Mouse (Mus musculus) mesoderm, embryonic 11.5 days (tissue): ENCODE measurements at regions not wholly inside any gene's neighbourhood (a gene's known extent, or its start where the extent isn't known, plus 50 kb on each side); places are given as distances from the start of the nearest gene placed in this dataset.

Experiments used
- DNase-seq: peaks from one replicate; pipeline ENCODE4 v3.0.0-alpha.2; 2012; ENCODE audit warnings: low read depth, low spot score

DNA sequence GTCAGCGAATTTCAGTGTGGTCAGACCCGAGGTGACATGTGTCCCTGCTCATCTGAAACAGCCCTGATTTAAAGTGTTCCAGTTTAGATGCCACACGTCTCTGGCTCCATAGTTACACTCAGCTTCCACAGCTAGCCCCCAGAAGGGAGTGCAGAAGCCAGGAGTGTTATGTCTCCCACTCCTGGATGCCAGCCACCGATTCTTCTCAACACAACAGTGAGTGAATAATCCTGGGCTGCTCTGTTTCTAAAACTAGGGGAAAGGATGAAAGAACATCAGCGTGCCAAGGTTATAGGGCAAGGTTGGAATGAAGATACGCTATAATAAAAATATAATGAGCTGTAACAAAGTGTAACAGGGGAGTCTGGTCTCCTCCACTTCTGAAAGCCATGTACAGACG is 51.5 kb upstream of the Stmnd1 start:
- no peak for DNase-seq

DNA sequence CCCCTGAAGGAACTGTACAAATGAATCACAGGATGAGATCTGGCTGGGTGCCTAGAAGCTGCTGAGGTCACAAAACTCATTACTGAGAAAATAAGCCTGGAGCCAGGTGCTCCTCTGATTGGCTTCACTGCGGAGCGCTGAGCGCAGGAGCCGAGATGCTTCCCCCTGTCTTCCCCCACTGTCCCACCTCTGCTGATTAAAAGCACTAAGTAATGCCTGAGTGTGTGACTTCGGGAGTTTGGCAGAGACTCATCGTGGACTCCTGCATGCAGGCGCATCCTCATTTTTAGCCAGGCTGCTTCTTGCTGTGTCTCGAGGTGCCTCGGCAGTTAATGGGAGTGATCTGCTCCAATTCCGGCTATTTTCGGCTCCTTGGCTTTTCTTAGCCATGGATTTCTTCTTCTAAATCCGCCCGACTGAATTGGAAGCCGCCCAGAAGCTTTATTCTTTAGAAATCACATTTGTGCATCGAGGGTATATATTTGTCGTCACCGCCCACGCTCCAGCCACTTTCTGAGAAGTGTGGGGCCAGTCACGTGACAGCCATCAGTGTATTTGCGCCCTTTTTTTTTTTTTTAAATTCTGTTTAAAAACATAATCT is 55.3 kb upstream of the Stmnd1 start:
- peak; percentile 18 for DNase-seq

DNA sequence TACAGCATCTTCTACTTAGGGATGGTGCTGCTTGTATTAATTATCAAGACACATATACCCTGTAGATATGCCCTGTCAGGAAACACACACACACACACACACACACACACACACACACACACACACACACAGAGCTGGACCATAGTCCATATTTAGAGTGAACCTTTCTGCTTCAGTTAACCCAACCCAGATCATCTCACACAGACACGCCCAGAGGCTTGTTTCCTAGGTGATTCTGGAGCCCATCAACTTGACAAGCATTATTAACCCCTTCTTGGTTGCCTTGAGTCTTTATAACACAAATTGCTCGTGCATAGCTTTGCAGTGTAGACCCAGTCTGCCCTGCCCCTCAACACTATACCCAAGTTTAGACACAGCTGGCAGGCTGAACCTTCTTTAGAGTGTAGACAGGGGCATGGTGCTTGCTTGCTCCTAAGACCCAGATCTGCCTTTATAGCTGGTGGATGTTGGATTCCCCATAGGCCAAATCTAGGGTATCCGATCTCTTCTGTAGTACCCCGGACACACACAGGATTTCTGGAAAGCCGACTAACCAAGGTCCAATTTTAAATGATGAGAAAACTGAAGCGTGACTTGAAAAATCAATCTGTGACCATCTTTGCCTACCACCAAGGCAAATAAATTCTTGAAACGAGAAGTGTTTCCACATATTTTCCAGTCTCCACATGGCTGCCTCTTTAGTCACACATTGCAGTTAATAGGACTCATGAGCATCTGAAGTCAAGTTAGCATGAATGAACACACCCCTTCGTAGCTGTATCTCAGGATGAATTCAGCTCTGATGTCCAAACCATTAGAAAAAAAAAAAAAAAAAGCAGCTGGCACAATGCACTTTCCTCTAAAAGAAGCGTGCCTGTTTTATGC is 56.3 kb upstream of the Stmnd1 start:
- no peak for DNase-seq

DNA sequence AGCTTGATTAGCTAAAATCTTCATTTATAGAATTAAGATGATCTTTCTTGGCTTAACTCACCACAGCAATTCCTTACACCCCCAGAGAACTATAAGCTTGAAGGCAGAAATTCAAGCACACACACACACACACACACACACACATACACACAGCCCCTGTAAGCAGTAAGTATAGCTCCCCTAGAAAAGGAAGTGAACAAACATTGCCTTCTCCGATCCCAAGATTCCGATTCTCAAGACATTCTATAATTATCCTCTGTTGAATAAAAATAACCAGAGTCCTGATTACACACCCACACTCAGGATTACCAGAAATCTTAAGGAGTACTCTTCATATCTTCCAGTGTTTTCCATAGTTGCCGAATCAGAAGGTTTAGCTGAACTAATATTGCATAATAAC is 70.0 kb upstream of the Stmnd1 start:
- DNase-seq: no peak

DNA sequence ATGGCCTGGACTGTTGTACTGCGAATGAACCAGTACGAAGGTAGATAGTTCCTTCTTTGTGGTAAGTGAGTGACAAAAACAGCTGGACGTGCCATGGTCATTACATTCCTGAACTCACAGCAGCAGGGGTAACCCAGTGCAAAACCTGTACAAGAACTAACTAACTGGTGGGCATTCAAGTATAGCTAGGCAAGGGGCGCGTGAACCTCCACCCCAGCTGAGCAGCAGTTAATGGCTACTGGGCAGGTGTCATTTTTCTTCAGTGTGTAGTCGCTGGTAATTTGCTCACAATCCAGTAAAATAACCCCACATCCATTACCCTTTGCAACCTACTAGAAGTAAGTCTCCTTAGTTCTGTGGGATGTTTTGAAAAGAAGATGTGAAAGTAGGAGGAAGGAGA is 70.9 kb upstream of the Stmnd1 start:
- DNase-seq: no peak

DNA sequence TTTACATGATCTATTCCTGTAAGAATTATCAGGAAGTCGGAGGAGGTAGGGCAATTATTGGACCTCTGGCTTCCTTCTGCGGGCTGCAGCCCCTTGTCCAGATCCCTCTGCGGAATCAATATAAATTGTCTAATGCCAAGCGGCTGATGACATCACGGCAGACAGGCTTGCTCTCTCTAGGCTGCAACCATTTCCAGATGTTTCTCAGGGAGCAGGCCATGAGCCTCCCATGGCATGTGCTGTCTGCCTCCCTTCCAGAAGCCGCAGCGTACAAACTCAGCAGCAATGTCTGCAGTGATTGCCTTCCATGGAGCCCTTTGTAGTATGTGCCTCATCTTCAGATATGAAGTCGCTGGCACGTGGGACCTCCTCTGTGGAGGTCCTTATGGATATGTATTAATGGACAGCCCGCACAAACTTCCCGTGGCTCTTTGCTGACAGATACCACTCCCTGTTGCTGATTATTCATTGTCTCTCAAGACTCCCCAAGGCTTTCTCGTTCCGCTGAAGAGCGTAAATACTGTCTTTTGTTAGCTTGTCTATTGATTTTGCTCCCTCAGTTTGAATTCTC is 72.4 kb upstream of the Stmnd1 start:
- DNase-seq: peak; percentile 45

DNA sequence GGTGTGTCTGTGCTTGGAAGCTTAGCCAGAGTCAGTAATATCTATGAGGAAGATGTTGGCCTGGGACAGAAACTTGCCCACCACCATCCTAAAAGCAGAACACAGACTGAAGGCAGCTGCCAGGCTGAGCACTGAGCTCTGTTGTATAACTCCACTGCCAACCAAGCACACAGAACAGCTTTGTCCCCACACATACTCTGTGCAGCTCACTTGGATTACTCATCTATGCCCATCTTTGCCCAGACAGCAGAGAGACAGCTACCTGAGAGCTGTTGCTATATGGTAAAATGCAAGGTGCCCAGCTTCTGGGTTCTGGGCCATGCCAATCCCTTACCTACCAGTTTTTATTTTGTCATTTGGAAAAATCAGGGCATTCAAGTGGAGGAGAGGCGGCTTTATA is 80.4 kb upstream of the Stmnd1 start:
- no peak for DNase-seq

DNA sequence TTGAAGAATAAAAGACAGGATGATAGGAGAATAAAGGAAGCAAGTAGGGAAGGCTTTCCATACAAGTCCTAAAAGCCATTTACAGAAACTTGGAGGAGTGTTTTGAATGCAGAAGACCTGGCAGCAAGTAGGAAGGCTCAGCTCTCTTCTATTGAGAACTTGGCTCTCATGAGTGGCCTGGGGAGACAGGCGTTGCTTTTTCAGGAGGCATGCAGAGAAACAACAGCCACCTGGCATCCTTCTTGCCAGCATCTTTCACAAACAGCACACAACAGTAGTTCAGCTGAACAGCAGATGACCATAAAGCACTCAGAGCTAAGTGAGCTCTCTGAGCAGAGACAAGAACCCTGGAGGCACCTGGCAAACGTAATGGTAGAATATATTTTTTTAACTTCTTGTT is 83.8 kb upstream of the Stmnd1 start:
- DNase-seq: no peak

DNA sequence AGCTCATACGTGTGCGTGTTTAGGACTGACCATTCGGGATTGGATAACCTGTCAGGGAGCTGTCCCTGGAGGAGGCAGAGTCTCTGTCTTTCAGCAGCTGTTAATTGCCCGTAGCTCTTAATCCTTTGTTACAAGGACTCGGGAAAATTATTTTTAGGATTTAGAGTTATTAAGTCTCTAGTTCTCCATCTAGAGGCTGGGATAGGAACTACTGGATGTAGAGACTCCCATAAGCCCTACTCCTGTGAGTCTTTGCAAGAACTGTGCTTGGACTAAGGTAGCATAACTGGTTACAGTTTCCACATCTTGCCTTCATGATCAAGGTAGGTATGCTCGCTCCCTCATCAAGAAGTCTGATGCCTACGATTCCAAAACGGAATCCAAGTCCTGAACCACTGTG is 90.7 kb upstream of the Stmnd1 start:
- no peak for DNase-seq

DNA sequence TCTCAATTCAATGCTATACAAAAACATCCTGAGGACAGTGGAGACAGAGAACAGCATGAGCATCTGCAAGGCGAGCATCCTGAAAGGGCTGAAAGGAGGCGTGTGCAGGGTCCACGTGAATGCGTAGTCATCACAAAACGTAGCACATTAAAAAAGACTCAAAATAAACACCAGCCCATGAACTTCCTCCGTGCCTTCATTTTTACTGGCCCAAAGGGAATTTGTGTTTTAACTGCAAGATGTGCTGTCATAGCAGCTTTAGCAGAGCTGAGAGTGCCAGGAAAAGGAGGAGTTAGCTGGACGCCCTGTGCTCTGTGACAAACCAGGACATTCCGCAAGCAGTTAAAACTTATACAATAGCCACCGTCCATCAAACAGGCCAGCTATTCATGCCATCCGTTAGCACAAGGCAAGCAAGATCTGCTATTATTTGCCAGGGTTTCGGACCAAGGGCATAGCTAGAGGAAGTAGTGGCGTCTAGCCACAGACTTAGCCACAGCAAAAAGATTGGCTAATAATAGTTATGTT is 92.9 kb upstream of the Stmnd1 start:
- DNase-seq: peak; percentile 37

DNA sequence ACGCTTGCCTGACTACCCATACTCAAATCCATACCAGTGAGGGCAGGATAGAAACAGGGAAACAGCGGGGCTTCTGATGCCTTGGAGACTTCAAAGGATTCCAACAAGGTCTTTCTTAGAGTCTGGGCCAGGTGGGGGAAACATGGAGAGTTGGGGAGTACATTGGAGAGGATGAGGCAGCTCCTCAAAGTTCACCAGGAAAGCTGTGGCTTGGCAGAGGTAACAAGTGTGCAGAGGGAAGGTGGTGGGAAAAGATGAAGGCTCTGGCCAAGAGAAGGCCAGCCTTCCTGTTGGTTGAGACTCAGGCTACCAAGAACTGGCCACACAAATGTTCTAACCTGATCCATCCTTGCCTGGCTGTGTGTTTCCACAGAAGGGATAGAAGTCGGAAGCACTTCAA is 93.6 kb upstream of the Stmnd1 start:
- DNase-seq: no peak

DNA sequence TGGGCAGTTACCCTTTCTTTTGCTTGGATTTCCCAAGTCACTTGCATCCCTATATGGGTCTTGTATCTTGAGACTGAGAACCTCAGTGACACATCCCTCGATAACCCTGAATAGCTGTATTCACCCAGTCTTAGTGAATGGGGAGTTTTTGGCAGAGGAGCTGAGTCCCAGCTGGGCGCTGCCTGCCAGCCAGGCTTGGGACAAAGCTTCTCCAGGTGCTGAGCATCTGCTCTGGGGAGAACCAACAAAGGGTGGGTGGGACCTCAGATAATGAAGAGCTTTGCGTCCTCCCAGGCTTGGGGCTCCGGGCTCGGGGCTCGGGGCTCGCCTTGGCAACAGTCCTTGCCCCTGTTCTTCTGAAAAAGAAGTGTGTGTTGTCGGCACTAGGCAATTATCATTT is 100.4 kb upstream of the Stmnd1 start:
- DNase-seq: no peak

DNA sequence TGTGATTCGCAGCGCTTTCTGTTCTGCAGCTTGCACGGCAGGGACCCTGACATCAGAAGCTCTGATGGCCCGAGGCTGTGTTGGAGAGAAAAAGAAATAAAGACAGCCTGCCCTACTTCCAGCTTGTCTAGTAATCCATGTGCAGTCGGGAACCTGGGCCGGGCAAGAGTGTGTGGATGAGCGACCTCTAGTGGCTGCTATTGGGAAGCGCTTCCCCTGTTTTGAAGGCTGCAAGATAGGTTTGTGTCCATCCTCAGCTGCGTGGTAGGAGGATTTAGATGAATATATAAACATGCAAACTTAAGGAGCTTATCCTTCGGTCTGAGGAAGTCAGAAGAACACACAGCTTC is 111.5 kb upstream of the Stmnd1 start:
- peak; percentile 81 for DNase-seq

DNA sequence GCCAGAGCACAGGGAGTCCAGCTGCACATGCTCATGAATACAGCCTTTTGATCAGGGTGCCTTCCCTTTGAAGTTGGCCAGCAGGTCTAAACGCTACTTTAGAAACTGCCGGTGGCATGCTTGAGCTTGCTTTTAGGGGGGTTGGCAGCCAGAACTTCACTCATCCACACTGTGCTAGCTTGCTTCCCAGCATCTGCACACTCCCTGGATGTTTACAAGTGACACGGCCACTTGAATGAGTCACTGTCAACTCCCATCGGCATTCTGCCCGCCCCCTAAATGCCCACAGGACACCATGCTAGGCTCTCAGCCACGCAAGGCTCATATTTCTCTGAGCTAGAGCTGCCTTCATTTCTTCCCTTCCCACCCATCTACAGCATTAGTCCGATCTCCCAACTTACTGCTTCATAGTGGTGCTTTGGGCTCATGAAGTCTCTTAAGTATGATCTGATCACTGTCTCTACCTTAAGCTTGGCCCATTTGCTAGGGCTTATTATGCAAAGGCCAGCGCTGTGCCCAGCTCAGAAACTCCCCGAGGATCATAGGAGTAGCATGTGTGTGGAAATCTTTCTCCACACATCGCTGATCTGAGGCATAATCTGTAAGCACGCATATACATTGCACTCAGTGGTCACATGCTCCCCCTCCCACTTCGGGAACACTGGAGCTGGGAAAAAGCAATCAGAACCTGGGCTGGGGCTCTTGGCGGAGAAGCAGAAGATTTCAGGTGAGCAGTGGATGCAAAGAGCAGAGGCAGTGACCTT is 112.1 kb upstream of the Stmnd1 start:
- peak; percentile 6 for DNase-seq

DNA sequence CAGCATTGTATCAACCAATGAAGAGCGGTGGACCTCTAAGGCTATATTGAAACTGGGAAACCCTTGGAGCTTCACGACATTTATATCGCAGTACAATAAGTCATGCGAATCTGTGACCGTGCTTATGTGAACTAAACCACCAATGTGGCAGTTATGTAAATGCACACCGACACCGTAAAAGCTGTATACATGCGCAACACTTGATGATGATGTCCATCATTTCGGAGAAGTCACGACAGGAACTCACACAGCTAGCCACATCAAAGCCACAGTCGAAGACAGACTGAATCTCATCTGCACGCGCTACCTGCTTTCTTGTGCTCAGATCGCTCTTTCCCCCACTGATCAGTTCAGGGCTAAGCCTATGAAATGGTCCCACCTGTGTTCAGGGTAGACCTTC is 114.2 kb upstream of the Stmnd1 start:
- DNase-seq: no peak

DNA sequence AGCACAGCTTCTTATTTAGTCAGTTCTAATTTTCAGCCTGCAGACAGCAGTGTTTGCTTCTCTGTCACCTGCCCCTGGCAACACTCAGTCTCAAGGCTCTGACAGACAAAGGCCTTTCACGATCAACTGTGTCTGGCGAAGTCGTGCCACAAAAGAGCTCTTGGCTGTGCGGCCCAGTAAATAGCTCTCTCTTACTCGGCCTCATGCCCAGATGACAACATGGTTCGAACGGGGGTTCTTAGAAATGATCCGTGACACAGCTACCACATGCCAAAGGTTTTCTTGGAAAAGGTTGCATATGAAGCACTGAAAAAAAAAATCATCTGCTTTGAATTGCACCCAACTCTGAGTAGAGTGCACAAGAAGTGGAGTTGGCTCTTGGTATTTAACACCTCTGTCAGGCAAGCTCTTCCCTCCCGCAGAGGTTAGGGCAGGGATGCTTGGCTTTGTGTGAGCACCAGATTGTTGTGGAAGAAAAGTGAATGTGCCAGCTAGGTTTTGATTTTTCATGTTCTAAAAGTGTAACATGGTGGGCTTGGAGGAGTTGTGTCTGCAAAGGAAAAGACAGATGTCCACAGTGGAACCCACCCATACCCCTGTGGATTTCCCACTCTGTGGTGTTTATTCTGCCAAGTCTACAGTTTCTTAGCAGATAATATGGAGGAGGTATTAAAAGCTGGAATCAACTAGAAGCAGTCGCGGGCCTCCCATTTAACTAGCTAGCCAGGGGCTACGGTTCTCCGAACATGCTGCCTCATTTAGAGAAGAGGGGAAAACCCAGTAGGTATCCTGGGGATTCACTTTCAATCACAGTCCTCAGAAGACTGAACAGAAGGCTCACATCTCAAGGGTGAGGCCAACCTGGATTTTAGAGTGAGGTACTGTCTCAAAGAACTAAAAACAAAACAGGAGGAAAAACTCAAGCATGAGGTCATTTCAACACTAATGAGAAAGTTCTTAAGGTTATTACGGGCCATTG is 120.0 kb upstream of the Stmnd1 start:
- DNase-seq: no peak

DNA sequence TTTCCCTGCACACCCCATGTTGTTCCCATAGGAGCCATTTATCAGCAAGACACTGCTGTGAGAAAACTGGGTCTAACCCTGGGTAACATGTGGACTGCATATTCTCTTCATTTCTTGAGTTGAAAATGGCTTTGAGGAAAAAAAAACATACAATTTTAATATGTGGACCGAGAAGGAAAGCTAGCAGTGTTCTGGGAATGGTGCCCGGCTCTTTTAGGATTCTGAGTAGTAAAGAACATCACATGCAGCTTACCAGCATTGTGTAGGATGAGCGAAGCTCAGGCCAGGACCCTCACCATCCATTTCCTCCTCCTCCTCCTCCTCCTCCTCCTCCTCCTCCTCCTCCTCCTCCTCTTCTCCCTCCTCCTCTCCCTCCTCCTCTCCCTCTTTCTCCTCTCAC is 133.5 kb upstream of the Stmnd1 start:
- DNase-seq: no peak

DNA sequence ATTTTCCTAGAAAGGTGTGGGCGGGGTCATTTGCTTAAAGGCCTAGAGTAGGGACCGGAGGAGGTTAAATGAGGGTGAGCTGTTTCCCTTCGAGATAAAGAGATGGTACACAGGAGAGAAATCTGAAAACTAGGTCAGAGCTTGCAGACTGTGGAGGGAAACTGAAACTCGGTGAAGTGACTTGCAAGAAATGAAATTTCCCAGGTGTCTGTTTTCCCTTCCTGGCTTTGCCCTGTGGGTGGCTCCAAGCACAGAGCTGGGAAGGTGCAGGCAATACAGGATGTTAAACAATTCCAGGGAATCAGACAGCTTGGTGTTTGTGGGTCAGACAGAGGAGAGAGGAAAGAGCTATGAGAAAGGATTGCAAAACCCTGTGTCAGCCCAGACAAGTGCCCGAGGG is 134.3 kb upstream of the Stmnd1 start:
- DNase-seq: no peak

DNA sequence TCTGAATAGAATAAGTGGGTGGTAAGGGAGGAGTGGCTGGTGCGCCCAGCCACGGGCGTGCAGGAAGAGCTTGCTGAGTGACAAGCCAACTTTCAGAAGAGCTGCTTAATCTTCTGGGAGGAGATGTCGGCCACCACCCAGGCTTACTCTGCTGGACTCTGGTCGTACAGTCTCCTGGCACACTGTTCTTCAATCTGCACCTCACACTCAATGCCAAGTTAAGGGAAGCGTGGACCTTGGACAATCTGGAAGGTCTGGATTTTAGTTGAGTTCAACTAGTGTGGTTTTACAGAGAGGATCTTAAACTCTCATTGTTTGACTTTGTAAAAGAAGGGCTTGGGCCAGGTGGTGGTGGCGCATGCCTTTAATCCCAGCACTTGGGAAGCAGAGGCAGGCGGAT is 138.1 kb upstream of the Stmnd1 start:
- no peak for DNase-seq

DNA sequence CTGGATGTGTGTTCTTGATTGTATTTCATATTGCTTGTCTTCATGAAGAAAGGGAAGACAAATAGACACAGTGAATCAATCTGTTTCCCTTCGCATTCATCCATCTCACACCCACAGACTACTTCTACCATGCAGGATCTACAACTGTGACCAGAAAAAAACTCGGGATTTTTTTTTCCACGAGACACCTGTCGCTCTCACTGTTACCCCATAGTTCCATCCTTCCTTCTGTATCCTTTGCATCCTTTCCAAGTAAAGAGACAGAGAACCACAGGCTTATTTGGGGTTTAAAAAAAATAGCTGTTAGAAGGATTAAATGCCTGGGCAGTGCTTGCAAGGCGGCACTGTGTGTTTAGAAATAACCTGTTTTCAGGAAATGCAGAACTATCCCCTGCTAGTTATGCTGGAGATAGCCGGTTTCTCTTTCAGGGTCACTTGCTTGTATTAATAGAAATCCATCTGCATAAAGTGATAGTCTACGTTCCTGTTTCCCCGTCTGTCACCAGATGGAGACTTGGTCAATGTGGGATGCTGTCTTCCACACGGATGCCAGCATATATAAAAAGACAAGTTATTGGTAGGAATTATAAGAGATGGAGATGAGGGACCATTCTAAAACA is 144.2 kb upstream of the Stmnd1 start:
- DNase-seq: no peak

DNA sequence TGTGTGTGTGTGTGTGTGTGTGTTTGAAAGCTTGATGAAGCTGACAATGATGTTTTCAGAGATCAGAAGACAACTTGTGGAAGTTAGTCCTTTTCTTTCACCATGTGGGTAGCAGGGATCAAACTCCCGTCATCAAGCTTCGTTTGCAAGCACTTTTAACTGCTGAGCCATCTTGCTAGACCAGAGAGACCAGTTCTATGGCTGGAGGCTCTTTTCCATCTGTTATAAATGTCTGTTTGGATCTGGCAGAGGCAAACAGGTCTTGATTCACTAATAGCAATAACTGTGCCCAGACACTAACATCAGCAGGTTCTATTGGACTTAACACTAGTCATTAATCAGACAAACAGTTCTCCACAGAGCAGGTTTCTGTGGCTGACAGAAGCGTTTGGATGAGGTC is 150.1 kb upstream of the Stmnd1 start:
- DNase-seq: no peak
